Mouse (Mus musculus): ENCODE data around the gene Dph2. TPM values are rescaled to one million over a fixed set of nuclear protein-coding genes. Genes with fewer than 3 reads are reported as not detected.

The Dph2 gene
- polyA plus RNA-seq, 1 experiment from 2014 or later = 27.1 TPM

DNA sequence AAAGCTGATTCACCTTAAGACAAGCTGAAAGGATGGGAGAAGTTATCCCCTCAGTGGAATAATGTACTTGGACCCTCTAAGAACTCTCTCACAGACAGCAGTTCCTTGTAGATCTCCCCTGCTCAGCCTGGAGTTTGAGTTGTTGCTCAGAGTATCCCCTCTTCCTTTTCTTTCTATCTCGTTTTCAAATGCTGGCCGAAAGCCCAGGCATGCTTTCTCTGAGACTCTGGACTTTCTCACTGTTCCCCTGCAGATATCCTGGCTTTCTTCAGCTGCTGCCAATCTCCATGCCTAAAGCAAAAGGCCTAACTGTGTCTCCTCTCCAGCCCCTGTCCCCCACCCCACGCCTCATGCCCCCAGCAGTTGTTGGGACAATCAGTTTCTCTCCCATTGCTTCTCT lies 26.4 kb upstream of the Dph2 start:
- DNase-seq (ENCODE audit: low spot score) = no peak
- no peaks in the 10 kb centered on the region for H3K36me3 ChIP-seq
- WGBS = 87% methylated on average over 3 of the region's 3 CpGs

DNA sequence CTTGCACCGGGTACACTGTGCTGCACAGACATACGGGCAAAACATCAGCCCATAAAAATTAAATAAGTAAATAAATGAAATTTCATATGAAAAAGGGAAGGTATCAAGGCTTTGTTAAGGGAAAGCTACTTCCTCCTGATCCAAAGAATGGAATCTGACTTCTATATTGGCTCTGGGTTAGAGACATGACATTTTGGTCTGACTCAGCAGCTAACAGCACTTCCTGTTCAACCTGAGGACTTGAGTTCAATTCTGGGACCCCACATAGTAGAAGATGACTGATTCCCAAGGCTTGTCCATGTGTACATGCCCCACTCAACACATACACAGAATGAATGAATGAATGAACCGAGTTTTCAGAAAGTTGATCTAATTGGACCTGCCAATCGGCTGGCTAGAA lies 26.0 kb upstream of the Dph2 start:
- H3K4me3 ChIP-seq = no peak overlapping the region
- H3K9me3 ChIP-seq = no peaks in the 10 kb centered on the region
- H3K27ac ChIP-seq = no peak overlapping the region
- no peak for DNase-seq (ENCODE audit: low spot score)
- 0 out of 2 replicates have a peak, but pooled peaks cover 3% of the 10 kb centered on the region for H3K27me3 ChIP-seq (ENCODE audit: insufficient read depth, poor library complexity, severe bottlenecking)
- H3K36me3 ChIP-seq = 0 out of 2 replicates have a peak, but pooled peaks cover under 1% of the 10 kb centered on the region
- peaks cover 32% of the 10 kb centered on the region for H3K4me1 ChIP-seq (replicated peaks)
- 90% methylated on average over 4 of the region's 4 CpGs for WGBS

More for the DNA sequence above, 26.4 kb upstream of the Dph2 start:
- Histone ChIP-seq H3K27ac (no peak overlapping the region), H3K4me1 (replicated peaks) (peaks cover 27% of the 10 kb centered on the region), H3K4me3 (no peak overlapping the region), H3K27me3 (ENCODE audit: insufficient read depth, poor library complexity, severe bottlenecking) (peaks cover 7% of the 10 kb centered on the region), H3K9me3 (no peaks in the 10 kb centered on the region)

DNA sequence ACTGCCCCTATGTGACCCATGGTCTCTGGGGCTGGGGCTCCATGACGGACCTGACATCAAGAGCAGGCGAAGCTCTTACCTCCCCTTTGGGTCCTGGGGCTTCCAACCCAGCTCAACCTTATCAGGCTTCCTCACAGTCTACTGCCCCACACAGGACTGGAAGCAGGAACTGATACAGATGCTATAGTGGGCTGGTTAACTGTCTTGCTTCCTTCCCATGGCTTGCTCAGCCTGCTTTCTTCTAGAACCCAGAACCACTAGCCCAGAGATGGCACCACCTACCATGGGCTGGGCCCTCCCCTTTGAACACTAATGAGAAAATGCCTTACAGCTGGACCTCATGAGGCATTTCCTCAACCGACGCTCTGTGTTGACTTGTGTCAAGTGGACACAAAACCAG lies 25.6 kb upstream of the Dph2 start:
- Histone ChIP-seq H3K4me1 (replicated peaks) (peaks cover 36% of the 10 kb centered on the region), H3K9me3 (no peaks in the 10 kb centered on the region), H3K4me3 (no peak overlapping the region), H3K27ac (no peak overlapping the region), H3K36me3 (peaks cover 5% of the 10 kb centered on the region), H3K27me3 (ENCODE audit: insufficient read depth, poor library complexity, severe bottlenecking) (0 out of 2 replicates have a peak, but pooled peaks cover 3% of the 10 kb centered on the region)
- no peak for DNase-seq (ENCODE audit: low spot score)
- 88% methylated on average over 4 of the region's 4 CpGs for WGBS

DNA sequence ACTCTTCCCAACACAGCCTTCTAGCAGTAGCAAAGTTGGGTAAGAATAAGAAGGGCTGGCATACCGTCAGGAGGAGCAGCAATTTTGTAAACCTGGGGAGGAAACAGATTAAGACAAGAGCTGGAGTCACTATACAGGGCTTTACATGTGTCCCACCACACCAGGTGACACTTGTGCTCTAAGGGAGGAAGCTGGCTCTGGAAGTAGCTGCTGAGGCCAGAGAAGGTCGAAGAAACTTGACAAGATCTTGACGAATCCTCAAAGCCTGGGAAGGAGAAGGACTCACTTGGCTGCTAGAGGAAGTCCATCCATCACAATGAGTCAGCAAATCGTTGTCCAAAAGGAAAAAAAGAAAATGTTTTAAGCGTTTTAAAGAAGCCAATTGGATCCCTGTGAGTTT lies 24.6 kb upstream of the Dph2 start:
- WGBS = 86% methylated on average over 5 of the region's 5 CpGs
- H3K9me3 ChIP-seq = no peaks in the 10 kb centered on the region
- no peak for DNase-seq (ENCODE audit: low spot score)
- peaks cover 46% of the 10 kb centered on the region for H3K4me1 ChIP-seq (replicated peaks)
- no peak overlapping the region for H3K27ac ChIP-seq
- H3K27me3 ChIP-seq (ENCODE audit: insufficient read depth, poor library complexity, severe bottlenecking) = no peaks in the 10 kb centered on the region
- peaks cover 15% of the 10 kb centered on the region for H3K36me3 ChIP-seq
- H3K4me3 ChIP-seq = peak overlapping the region; percentile 73; the same call in 1 of the 2 replicates

DNA sequence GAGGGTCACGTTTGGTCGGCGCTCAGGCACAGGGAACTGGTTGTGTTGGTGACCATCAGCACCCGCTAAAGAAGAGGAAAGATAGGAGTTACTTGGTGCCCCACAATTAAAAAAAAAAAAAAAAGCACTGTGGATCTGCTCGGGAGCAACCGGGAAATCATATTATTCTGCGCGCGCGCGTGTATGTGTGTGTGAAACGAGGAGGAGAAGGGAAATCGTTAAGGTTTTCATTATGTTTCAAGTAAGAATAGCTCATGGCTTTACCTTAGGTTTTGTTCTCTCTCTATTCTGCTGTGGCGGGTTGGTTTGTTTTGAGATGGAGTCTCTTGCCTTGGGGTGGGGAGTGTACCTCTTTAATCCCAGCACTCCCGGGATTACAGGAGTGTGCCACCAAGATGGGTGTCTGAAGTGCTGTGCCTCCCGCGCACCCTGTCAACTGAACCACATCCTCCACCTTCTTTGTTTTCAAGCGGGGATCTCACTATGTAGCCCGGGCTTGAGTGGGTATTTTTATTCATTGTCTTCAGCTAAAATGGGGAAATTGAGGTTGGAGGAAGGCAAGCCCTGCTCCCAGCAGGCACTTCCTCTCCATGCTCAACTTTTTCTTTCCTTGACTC lies 23.8 kb upstream of the Dph2 start:
- no peak for DNase-seq (ENCODE audit: low spot score)
- Histone ChIP-seq H3K36me3 (peaks cover 23% of the 10 kb centered on the region), H3K4me1 (replicated peaks) (peaks cover 46% of the 10 kb centered on the region), H3K27me3 (ENCODE audit: insufficient read depth, poor library complexity, severe bottlenecking) (no peaks in the 10 kb centered on the region), H3K27ac (peak overlapping the region; percentile 99), H3K9me3 (no peaks in the 10 kb centered on the region), H3K4me3 (peak overlapping the region; percentile 73)
- WGBS = 6% methylated on average over 19 of the region's 19 CpGs

DNA sequence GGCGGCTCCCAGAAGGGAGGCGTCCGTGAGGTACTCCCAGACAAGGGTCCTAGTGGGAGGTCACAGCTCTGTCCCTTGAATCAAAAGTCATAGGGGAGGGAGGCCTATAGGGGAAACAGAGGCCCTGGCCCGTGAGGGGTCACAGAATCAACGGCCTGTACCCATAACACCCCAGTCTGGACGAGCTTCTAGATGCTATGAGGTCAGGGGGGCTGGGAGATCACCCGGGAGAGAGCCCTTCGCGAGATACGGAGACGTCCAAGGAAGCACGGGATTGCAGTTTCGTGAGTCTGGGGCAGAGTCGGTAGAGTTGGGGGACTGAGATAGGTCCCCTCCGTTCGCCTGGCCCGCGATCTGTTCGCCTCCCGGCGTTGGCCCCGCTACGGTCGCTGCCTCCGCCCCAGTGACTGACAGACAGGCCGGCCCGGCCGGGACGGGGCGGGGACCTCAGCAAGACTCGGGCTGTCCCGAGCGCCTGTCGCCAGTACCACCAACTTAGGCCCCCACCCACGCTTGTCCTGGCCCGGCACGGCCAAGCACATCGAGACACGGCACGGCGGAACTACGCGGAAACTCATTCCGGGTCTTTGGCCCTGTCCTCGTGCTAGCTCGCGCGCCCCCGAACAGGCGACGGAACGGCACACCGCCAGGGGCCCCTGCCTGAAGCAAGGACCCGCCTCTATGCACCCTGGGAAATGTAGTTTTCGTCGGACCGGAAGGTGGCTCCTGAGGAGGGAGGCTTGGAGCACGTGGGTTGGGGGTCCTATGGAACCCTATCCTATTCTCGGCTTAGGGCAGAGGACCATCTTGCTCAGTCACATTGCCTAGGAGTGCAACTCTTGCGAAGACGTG lies 23.0 kb upstream of the Dph2 start, which contains the start of gene Ipo13:
Gene Ipo13, minus strand, starts transcription at position 409 of the 852 bp plus-strand sequence.
- Histone ChIP-seq H3K27me3 (ENCODE audit: insufficient read depth, poor library complexity, severe bottlenecking) (no peaks in the 10 kb centered on the region), H3K9me3 (no peaks in the 10 kb centered on the region), H3K4me3 (peak within 1 kb of the TSS; percentile 73), H3K27ac (peak within 1 kb of the TSS; percentile 99), H3K4me1 (replicated peaks) (peaks cover 54% of the 10 kb centered on the region), H3K36me3 (peaks cover 31% of the 10 kb centered on the region)
- peak; percentile 97 for DNase-seq (ENCODE audit: low spot score)
- WGBS = under 1% methylated on average over 61 of the region's 61 CpGs

DNA sequence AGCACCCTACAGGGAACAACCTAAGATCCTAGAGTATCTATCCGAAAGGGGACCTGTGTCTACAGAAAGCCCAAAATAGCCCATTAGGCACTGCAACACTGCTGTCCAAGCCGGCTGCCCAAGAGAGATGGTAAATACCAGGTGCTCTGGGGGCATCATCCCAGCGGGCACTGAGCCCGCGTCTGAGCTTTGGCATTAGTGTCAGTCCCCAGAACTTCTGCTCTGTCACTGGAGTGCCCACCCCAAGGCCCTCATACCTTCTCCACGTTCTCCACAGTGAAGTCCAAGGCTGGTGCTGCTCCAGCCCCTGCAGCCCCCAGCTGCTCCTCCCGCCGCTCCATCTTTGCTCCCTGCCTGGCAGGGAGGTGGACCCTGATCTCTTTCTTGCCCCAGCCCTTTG lies 22.2 kb upstream of the Dph2 start:
- Histone ChIP-seq H3K27ac (peak overlapping the region; percentile 99), H3K4me3 (peak overlapping the region; percentile 73), H3K4me1 (replicated peaks) (peaks cover 62% of the 10 kb centered on the region), H3K27me3 (ENCODE audit: insufficient read depth, poor library complexity, severe bottlenecking) (no peaks in the 10 kb centered on the region), H3K9me3 (no peaks in the 10 kb centered on the region), H3K36me3 (peaks cover 39% of the 10 kb centered on the region)
- no peak for DNase-seq (ENCODE audit: low spot score)
- 20% methylated on average over 8 of the region's 8 CpGs for WGBS

DNA sequence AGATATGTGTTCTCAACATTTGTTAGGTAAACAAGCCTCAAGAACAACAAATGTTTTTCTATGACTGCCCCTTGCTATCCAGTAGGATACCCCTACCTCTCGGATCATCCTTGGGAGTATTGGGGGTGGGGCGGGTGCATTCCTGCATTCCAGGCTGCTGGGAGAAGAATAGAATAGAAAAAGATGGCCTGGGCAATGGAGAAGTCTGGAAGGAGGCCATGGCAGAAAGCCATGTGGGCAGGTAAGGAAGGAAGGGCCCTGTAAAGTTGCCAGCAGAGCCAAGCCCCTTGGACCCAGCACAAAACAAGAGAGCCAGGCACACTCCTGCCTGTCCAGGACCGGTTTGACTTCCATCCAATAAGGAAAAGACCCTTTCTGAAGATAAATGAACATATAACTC lies 21.6 kb upstream of the Dph2 start:
- H3K9me3 ChIP-seq = no peaks in the 10 kb centered on the region
- 0 out of 2 replicates have a peak overlapping the region, but pooled peaks have one; percentile 99 for H3K27ac ChIP-seq
- WGBS = 39% methylated on average over 3 of the region's 3 CpGs
- peaks cover 65% of the 10 kb centered on the region for H3K4me1 ChIP-seq (replicated peaks)
- peak overlapping the region; percentile 73 for H3K4me3 ChIP-seq
- H3K36me3 ChIP-seq = peaks cover 43% of the 10 kb centered on the region
- DNase-seq (ENCODE audit: low spot score) = no peak
- no peaks in the 10 kb centered on the region for H3K27me3 ChIP-seq (ENCODE audit: insufficient read depth, poor library complexity, severe bottlenecking)

DNA sequence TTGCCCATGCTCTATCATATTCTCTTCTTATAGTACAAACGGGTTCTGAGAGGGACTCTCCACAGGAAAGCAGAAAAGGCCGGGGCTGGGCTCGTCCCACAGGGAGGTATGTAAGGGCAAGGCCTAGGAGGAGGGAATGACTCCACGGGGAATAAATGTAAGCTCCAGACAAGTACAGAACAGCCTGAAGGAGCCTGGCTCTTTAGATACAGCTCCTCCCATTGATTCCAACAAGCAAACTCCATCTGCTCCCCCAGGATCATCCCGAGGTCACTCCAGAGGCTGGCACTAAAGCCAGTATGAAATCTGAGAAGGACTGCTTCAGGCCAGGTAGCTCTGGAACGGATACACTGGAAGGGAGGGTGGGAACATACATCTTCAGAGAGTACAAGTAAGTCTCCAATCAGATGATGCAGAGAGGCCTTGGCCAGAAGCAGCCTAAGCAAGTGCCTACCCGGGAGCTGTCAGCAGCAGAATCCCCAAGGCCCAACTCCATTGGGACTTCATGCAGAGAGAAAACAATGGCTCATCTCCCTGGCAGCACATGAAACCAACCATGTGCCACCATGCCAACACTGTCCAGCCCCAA lies 20.9 kb upstream of the Dph2 start:
- WGBS = 68% methylated on average over 7 of the region's 7 CpGs
- H3K4me3 ChIP-seq = peak overlapping the region; percentile 73
- H3K36me3 ChIP-seq = peaks cover 49% of the 10 kb centered on the region
- peaks cover 69% of the 10 kb centered on the region for H3K4me1 ChIP-seq (replicated peaks)
- H3K9me3 ChIP-seq = no peaks in the 10 kb centered on the region
- 0 out of 2 replicates have a peak overlapping the region, but pooled peaks have one; percentile 19 for H3K27ac ChIP-seq
- H3K27me3 ChIP-seq (ENCODE audit: insufficient read depth, poor library complexity, severe bottlenecking) = no peaks in the 10 kb centered on the region
- no peak for DNase-seq (ENCODE audit: low spot score)

DNA sequence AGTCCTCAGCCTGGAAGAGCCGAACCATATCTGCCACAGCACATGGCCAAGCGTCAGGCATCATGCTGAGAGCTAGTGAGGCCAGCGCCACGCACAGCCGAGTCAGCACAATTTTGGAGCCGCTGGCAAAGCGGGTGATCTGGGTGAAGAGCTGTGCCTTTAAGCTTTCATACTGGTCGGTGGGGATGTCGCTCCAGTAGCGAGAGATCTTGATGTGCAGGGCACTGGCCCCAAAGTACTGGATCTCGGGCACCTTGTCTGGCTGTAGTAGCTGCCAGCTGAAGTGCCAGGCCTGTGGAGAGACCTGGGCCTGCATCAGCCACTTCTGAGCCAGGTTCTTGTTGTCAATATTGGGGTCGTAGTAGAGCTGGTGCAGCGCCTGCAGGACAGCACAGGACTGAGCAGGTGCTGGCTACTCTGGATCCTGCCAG lies 20.3 kb upstream of the Dph2 start:
- H3K27me3 ChIP-seq (ENCODE audit: insufficient read depth, poor library complexity, severe bottlenecking) = no peaks in the 10 kb centered on the region
- H3K27ac ChIP-seq = no peak overlapping the region
- H3K36me3 ChIP-seq = peaks cover 54% of the 10 kb centered on the region
- WGBS = 93% methylated on average over 13 of the region's 13 CpGs
- H3K4me1 ChIP-seq (replicated peaks) = peaks cover 69% of the 10 kb centered on the region
- no peaks in the 10 kb centered on the region for H3K9me3 ChIP-seq
- H3K4me3 ChIP-seq = peak overlapping the region; percentile 73; the same call in 1 of the 2 replicates
- no peak for DNase-seq (ENCODE audit: low spot score)

DNA sequence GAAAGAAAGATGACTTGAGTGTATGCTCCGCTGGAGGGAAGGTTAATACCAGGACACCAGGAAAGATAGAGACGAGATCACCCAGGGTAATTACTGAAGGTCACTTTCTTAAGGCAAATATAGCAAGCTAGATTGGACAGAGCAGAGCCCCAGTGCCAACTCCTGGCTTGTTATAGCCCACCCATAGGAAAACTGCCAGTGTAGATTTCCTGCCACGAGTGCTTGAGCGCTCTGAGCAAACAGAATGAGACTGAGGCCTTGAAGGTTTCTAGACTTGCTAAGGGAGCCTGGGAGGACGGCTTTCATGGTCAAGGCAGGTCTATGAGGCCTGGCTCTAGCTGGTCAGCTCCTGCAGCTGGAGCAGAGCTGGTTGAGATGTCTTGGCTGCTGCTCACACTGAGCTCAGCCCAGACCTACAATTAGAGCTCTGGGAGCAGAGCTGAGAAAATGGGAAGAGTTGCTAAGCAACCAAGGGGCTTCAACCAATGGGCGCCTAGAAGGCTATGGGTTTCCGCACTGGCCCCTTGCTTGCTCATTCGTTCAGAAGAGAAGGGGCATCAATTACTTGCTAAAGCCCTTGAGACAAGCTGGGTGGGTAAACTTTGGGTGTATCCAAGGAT lies 17.1 kb upstream of the Dph2 start:
- WGBS = 79% methylated on average over 8 of the region's 8 CpGs
- Histone ChIP-seq H3K9me3 (no peaks in the 10 kb centered on the region), H3K36me3 (peaks cover 83% of the 10 kb centered on the region), H3K27me3 (ENCODE audit: insufficient read depth, poor library complexity, severe bottlenecking) (no peaks in the 10 kb centered on the region), H3K4me1 (replicated peaks) (peaks cover 48% of the 10 kb centered on the region), H3K27ac (peak overlapping the region; percentile 37; the same call in 1 of the 2 replicates), H3K4me3 (0 out of 2 replicates have a peak overlapping the region, but pooled peaks have one; percentile 18)
- DNase-seq (ENCODE audit: low spot score) = no peak

DNA sequence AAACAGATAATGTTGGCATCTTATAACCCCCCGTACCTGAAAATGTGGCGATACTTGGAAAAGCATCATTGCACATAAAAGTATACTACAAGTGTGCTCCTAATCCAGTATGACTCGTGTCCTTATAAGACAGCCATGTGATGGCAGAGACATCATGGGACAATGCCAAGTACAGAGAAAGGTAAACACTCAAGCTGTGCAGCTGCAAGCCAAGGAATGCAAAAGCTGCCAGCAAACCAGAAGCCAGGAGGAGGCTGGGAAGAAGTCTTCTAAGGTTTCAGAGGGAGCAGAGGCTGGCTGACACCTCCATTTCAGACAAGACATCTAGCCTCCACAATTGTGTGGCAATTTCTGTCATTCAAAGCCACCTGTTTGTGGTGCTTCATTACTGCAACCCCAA lies 14.4 kb upstream of the Dph2 start:
- no peak for DNase-seq (ENCODE audit: low spot score)
- H3K27ac ChIP-seq = no peak overlapping the region
- no peaks in the 10 kb centered on the region for H3K27me3 ChIP-seq (ENCODE audit: insufficient read depth, poor library complexity, severe bottlenecking)
- H3K4me3 ChIP-seq = no peak overlapping the region
- H3K9me3 ChIP-seq = no peaks in the 10 kb centered on the region
- peaks cover 93% of the 10 kb centered on the region for H3K36me3 ChIP-seq
- peaks cover 23% of the 10 kb centered on the region for H3K4me1 ChIP-seq (replicated peaks)
- WGBS = 93% methylated on average over 3 of the region's 3 CpGs

Data from hindbrain, embryonic 10.5 days (tissue).